Mouse (Mus musculus) heart, embryonic 16.5 days (tissue): ENCODE results near the gene Acat3. TPM values are rescaled to one million over a fixed set of nuclear protein-coding genes. Genes with fewer than 3 reads are reported as not detected.

Source experiments
- ATAC-seq: fragments of 200-750 bp; cut with Nextera tagmentation; replicated peaks from 2 replicates; pipeline ENCODE4 v1.8.0; 2017; ENCODE audit warnings: moderate number of reproducible peaks; ENCODE audit not compliant: insufficient read depth, low FRiP score; ENCODE audit errors: extremely low read depth
- H3K27ac ChIP-seq: fragments of 300-500 bp; sonication (generic); 2 replicates; pipeline ENCODE4 v1.5.1; 2014; ENCODE audit warnings: mild to moderate bottlenecking, low read length, control low read depth, moderate library complexity
- H3K27me3 ChIP-seq: fragments of 300-500 bp; sonication (generic); 2 replicates; pipeline ENCODE4 v1.6.1; 2014; ENCODE audit warnings: low read length, mixed read lengths; ENCODE audit not compliant: control insufficient read depth, insufficient read depth
- H3K36me3 ChIP-seq: fragments of 300-500 bp; sonication (generic); 2 replicates; pipeline ENCODE4 v1.6.1; 2014; ENCODE audit not compliant: control insufficient read depth, insufficient read depth
- H3K4me1 ChIP-seq: fragments of 300-500 bp; sonication (generic); 2 replicates; pipeline ENCODE4 v1.6.1; 2014; ENCODE audit warnings: low read length, mixed read lengths; ENCODE audit not compliant: control insufficient read depth, insufficient read depth
- H3K4me2 ChIP-seq: fragments of 300-500 bp; sonication (generic); 2 replicates; pipeline ENCODE4 v1.6.1; 2014; ENCODE audit warnings: low read depth, mild to moderate bottlenecking, control low read depth, low read length
- H3K4me3 ChIP-seq: fragments of 300-500 bp; sonication (generic); 2 replicates; pipeline ENCODE4 v1.5.1; 2014; ENCODE audit warnings: mild to moderate bottlenecking, control low read depth, low read length
- H3K9ac ChIP-seq: fragments of 300-500 bp; sonication (generic); 2 replicates; pipeline ENCODE4 v1.6.1; 2014; ENCODE audit warnings: low read length, control low read depth
- H3K9me3 ChIP-seq: fragments of 300-500 bp; sonication (generic); replicated peaks from 2 replicates; pipeline ENCODE4 v1.6.1; 2016; ENCODE audit warnings: low read length; ENCODE audit not compliant: control insufficient read depth
- WGBS: fragments of 180-500 bp; shearing (Covaris S2); extraction: QIAGEN DNeasy Blood & Tissue Kit; methylation state at CpG from one replicate; pipeline ENCODE4 v1.1.7; 2014; 5-methylcytosine and 5-hydroxymethylcytosine counted together
- polyA plus RNA-seq: library from polyadenylated mRNA; unstranded; fragments of >200 nt; fragmentation: Nextera tagmentation; extraction: Ambion mirVana; gene quantifications from 2 replicates; pipeline ENCODE4 v1.2.1, GENCODE M21; 2015

The Acat3 gene
- polyA plus RNA-seq, 1 experiment from 2014 or later, result 0.33 TPM

DNA sequence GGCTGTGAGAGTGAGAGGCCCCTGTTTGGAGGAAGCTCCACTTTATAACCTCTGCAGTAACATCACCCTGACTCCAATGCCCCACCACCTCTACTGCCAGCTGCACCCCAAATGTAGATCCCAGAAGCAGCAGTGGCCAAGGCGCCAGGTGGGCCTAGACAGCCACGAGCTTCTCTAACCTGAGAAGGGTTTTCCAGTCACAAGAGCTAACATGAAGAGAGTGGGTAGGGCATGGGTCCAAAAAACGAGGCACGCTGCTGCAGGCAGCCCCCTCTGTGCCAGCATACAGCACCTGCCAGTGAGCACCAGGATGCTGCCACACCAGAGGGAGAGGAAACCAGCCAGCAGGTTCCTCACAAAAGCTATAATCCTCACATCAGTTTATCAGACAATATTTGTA lies 49.3 kb downstream of the Acat3 start:
- H3K9ac ChIP-seq, result no peak overlapping the region
- no peaks in the 10 kb centered on the region for H3K36me3 ChIP-seq
- no peak overlapping the region for H3K4me3 ChIP-seq
- no peaks in the 10 kb centered on the region for H3K27me3 ChIP-seq
- H3K4me2 ChIP-seq, result no peak overlapping the region
- no peaks in the 10 kb centered on the region for H3K9me3 ChIP-seq
- peaks cover 17% of the 10 kb centered on the region for H3K4me1 ChIP-seq
- 82% methylated on average over 4 of the region's 4 CpGs for WGBS
- no peak overlapping the region for H3K27ac ChIP-seq
- no peak for ATAC-seq

- no peaks in the 10 kb centered on the region for H3K36me3 ChIP-seq
- no peak overlapping the region for H3K4me2 ChIP-seq
- ATAC-seq, result peak; percentile 40; the same call in 1 of the 2 replicates
- peaks cover 17% of the 10 kb centered on the region for H3K4me1 ChIP-seq
- H3K9ac ChIP-seq, result no peak overlapping the region
- H3K27me3 ChIP-seq, result no peaks in the 10 kb centered on the region
- peak overlapping the region; percentile 68 for H3K27ac ChIP-seq
- H3K4me3 ChIP-seq, result no peak overlapping the region
- H3K9me3 ChIP-seq, result no peaks in the 10 kb centered on the region
- WGBS, result 49% methylated on average over 15 of the region's 15 CpGs
These were observed 53.2 kb downstream of the Acat3 start for GRCm38 (mm10) chr17:12887021-12887775.

- Histone ChIP-seq H3K4me2 (no peak overlapping the region), H3K27me3 (no peaks in the 10 kb centered on the region), H3K27ac (peak overlapping the region; percentile 68), H3K36me3 (no peaks in the 10 kb centered on the region), H3K4me3 (no peak overlapping the region), H3K4me1 (peaks cover 17% of the 10 kb centered on the region), H3K9ac (no peak overlapping the region), H3K9me3 (no peaks in the 10 kb centered on the region)
- ATAC-seq, result no peak
- 43% methylated on average over 6 of the region's 6 CpGs for WGBS
These were observed 53.8 kb downstream of the Acat3 start for GRCm38 (mm10) chr17:12886620-12887019.

DNA sequence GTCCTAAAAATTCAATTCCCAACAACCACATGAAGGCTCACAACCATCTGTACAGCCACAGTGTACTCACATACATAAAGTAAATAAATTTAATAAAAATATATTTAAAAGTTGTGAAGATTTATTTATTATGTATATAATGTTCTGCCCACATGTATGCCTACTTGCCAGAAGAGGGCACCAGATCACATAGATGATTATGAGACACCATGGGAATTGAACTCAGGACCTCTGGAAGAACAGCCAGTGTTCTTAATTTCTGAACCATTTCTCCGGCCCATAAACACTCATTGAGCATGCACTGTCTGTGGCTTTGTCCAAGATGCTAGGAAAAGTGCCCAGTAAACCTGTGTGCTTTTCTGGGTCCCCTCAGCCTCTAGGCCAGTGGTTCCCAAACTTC lies 59.2 kb downstream of the Acat3 start:
- no peak for ATAC-seq
- Histone ChIP-seq H3K27me3 (no peaks in the 10 kb centered on the region), H3K4me3 (no peak overlapping the region), H3K36me3 (no peaks in the 10 kb centered on the region), H3K27ac (no peak overlapping the region), H3K4me2 (no peak overlapping the region), H3K9me3 (no peaks in the 10 kb centered on the region), H3K4me1 (peaks cover 5% of the 10 kb centered on the region; the same call in 1 of the 2 replicates), H3K9ac (no peak overlapping the region)
- WGBS, result 72% methylated on average over 1 of the region's 1 CpGs

GRCm38 (mm10) chr17:12880178-12880577 lies 60.2 kb downstream of the Acat3 start:
- Histone ChIP-seq H3K4me1 (peaks cover 5% of the 10 kb centered on the region; the same call in 1 of the 2 replicates), H3K27me3 (no peaks in the 10 kb centered on the region), H3K27ac (no peak overlapping the region), H3K36me3 (no peaks in the 10 kb centered on the region), H3K4me3 (peak overlapping the region; percentile 43), H3K9ac (peak overlapping the region; percentile 62), H3K9me3 (no peaks in the 10 kb centered on the region), H3K4me2 (peak overlapping the region; percentile 75)
- peak; percentile 72 for ATAC-seq
- WGBS, result 4% methylated on average over 14 of the region's 14 CpGs

GRCm38 (mm10) chr17:12875734-12876133 lies 64.7 kb downstream of the Acat3 start, which contains the start of gene Mrgprh:
Mrgprh (plus strand) TSS chr17:12876034.
- H3K27ac ChIP-seq, result no peak within 1 kb of the TSS
- H3K36me3 ChIP-seq, result no peaks in the 10 kb centered on the region
- no peak within 1 kb of the TSS for H3K9ac ChIP-seq
- no peaks in the 10 kb centered on the region for H3K27me3 ChIP-seq
- H3K4me1 ChIP-seq, result peaks cover 5% of the 10 kb centered on the region; the same call in 1 of the 2 replicates
- no peak within 1 kb of the TSS for H3K4me3 ChIP-seq
- no peak for ATAC-seq
- no peak within 1 kb of the TSS for H3K4me2 ChIP-seq
- WGBS, result 74% methylated on average over 5 of the region's 5 CpGs
- no peaks in the 10 kb centered on the region for H3K9me3 ChIP-seq

Other genes with a start within 250 kb of the Acat3 start
- 98.0 and 133 TPM in 2 replicates for gene Igf2r, start 170.9 kb downstream of the Acat3 start, polyA plus RNA-seq
- gene Mas1, start 72.5 kb downstream of the Acat3 start, polyA plus RNA-seq, result 0.47 and 0.50 TPM in 2 replicates
- gene Mrgprh, start 64.6 kb downstream of the Acat3 start, polyA plus RNA-seq, result 0.24 TPM in 1 of 2 replicates, not detected in the other
- gene Pnldc1, start 30.4 kb downstream of the Acat3 start, polyA plus RNA-seq, result 0.47 and 1.2 TPM in 2 replicates
- 304 and 341 TPM in 2 replicates for gene Tcp1, start 24.9 kb downstream of the Acat3 start, polyA plus RNA-seq
- gene Mrpl18, start 24.3 kb downstream of the Acat3 start, polyA plus RNA-seq, result 191 and 213 TPM in 2 replicates
- 31.6 and 31.7 TPM in 2 replicates for gene Acat2, start 20.1 kb upstream of the Acat3 start, polyA plus RNA-seq
- 75.2 and 75.8 TPM in 2 replicates for gene Wtap, start 53.6 kb upstream of the Acat3 start, polyA plus RNA-seq
- gene Sod2, start 66.2 kb upstream of the Acat3 start, polyA plus RNA-seq, result 496 and 560 TPM in 2 replicates
- gene Gpr31b, start 111.7 kb upstream of the Acat3 start, polyA plus RNA-seq, result 0.13 and 0.19 TPM in 2 replicates
- 0.08 and 0.21 TPM in 2 replicates for gene Tcp10b, start 120.5 kb upstream of the Acat3 start, polyA plus RNA-seq
- gene Unc93a, start 191.2 kb upstream of the Acat3 start, polyA plus RNA-seq, result not detected in 2 replicates